Mouse (Mus musculus): Measurements from ENCODE around the gene Adgrg7.

Adgrg7 gene

GRCm38 (mm10) chr16:56795481-56796139 lies at the start of gene Adgrg7:
Gene Adgrg7 (minus strand): TSS chr16:56795855.
- DNase-seq = no peak

- DNase-seq = no peak
These were observed 47.3 kb upstream of the Adgrg7 start for GRCm38 (mm10) chr16:56842988-56843387.

GRCm38 (mm10) chr16:56833312-56833711 lies 37.7 kb upstream of the Adgrg7 start:
- no peak for DNase-seq

GRCm38 (mm10) chr16:56831986-56832385 lies 36.3 kb upstream of the Adgrg7 start:
- DNase-seq = no peak

GRCm38 (mm10) chr16:56801370-56802109 lies 5.9 kb upstream of the Adgrg7 start:
- DNase-seq = no peak

GRCm38 (mm10) chr16:56800946-56801345 lies 5.3 kb upstream of the Adgrg7 start:
- DNase-seq = no peak

- no peak for DNase-seq
These were observed 4.8 kb upstream of the Adgrg7 start for GRCm38 (mm10) chr16:56800469-56800868.

GRCm38 (mm10) chr16:56799541-56800029 lies 3.9 kb upstream of the Adgrg7 start:
- DNase-seq = no peak

GRCm38 (mm10) chr16:56798873-56799272 lies 3.2 kb upstream of the Adgrg7 start:
- no peak for DNase-seq

- DNase-seq = no peak
These were observed 1.1 kb downstream of the Adgrg7 start for GRCm38 (mm10) chr16:56794383-56795144.

GRCm38 (mm10) chr16:56793778-56794177 lies 1.9 kb downstream of the Adgrg7 start:
- DNase-seq = peak; percentile 43 to 62

GRCm38 (mm10) chr16:56785943-56786342 lies 9.7 kb downstream of the Adgrg7 start:
- DNase-seq = no peak

GRCm38 (mm10) chr16:56771163-56772105 lies 24.2 kb downstream of the Adgrg7 start:
- DNase-seq = peak; percentile 41 to 47

- no peak for DNase-seq
These were observed 66.6 kb downstream of the Adgrg7 start for GRCm38 (mm10) chr16:56729060-56729459.

GRCm38 (mm10) chr16:56724927-56725326 lies 70.7 kb downstream of the Adgrg7 start:
- no peak for DNase-seq

GRCm38 (mm10) chr16:56722357-56722756 lies 73.3 kb downstream of the Adgrg7 start:
- DNase-seq = no peak

- DNase-seq = no peak
These were observed 76.6 kb downstream of the Adgrg7 start for GRCm38 (mm10) chr16:56719031-56719430.

GRCm38 (mm10) chr16:56717224-56718200 lies 78.1 kb downstream of the Adgrg7 start, which contains the start of gene Tfg:
Gene Tfg (minus strand): TSS chr16:56717450.
- DNase-seq = peak; percentile 99

GRCm38 (mm10) chr16:56716557-56717179 lies 79.0 kb downstream of the Adgrg7 start:
- DNase-seq = peak; percentile 19 to 25

- DNase-seq = no peak
These were observed 80.0 kb downstream of the Adgrg7 start for GRCm38 (mm10) chr16:56715608-56716007.
